Mouse (Mus musculus) CH12.LX (cell line): ENCODE measurements around the gene Scrn2.

Experiments used
- MAX ChIP-seq: IDR thresholded peaks from 2 replicates; pipeline ENCODE4 v1.6.1; 2011; ENCODE audit warnings: low read length, improper control_type of control experiment
- MYC ChIP-seq: IDR thresholded peaks from 2 replicates; pipeline ENCODE4 v1.6.1; 2011; ENCODE audit warnings: low read depth, mild to moderate bottlenecking, improper control_type of control experiment, low read length
- USF2 ChIP-seq: conservative IDR thresholded peaks from 2 replicates; pipeline ENCODE4 v1.6.1; 2011; ENCODE audit warnings: low read depth, low read length, improper control_type of control experiment

DNA sequence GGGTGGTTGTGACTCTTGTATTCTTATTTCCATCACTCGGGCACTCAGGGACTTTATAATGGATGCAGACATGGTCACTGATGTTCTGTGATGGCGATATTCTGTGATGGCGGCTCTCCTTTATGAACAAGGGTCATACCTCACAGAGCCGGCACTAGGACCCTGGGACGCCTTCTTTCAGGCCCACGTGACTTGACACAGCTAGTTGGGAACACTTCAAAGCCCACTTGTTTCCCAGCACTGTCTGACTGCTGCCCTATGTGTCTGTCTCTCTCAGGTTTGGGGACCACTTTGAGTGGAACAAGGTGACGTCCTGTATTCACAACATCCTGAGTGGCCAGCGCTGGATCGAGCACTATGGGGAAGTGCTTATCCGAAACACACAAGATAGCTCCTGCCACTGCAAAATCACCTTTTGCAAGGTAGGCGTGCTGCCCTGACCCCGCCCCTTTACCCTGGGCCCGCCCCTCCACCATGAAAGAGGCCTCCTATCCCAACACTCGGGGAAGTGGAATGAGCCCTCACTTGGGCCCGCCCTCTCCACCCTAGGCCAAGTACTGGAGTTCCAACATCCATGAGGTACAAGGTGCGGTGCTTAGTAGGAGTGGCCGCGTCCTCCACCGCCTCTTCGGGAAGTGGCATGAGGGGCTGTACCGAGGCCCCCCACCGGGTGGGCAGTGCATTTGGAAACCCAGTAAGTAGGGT is 37.1 kb downstream of the Scrn2 start:
- no peak for TF ChIP-seq MAX
- TF ChIP-seq USF2 = no peak
- no peak for TF ChIP-seq MYC
